Mouse (Mus musculus): ENCODE measurements around the gene Pcbd2.

Gene Pcbd2

GRCm38 (mm10) chr13:55826008-55826671 lies 99.0 kb downstream of the Pcbd2 start:
- DNase-seq (ENCODE audit: low read depth, low spot score) = no peak
